Mouse (Mus musculus) gastrocnemius, adult 2 months (tissue): ENCODE results near the gene Txn2. TPM values are rescaled to one million over a fixed set of nuclear protein-coding genes. Genes with fewer than 3 reads are reported as not detected.
"Not testable (repeated sequence)": the region's sequence is repeated elsewhere in the genome, so short reads cannot be mapped to it uniquely, and the experiment has no call there.

ENCODE experiments used
- DNase-seq: peaks from one replicate; pipeline ENCODE4 v3.0.0; 2022
- H3K27ac ChIP-seq: fragments of 200-600 bp; 2 replicates; pipeline ENCODE4 v1.8.1; 2022; ENCODE audit warnings: mild to moderate bottlenecking
- H3K4me3 ChIP-seq: fragments of 200-600 bp; 2 replicates; pipeline ENCODE4 v1.8.1; 2022; ENCODE audit warnings: mild to moderate bottlenecking, moderate library complexity
- CTCF ChIP-seq: fragments of 200-600 bp; IDR thresholded peaks from 2 replicates; pipeline ENCODE4 v1.8.1; 2022; ENCODE audit warnings: antibody characterized with exemption, mild to moderate bottlenecking, moderate library complexity
- intact Hi-C: fragments of 180-260 bp; cut with DNase I; formaldehyde crosslinking; loops from one replicate; pipeline ENCODE4 v1.15.1; 2025
- total RNA-seq, 2 experiments: library from RNA; stranded (reverse); gene quantifications; 2 replicates each; pipeline ENCODE4 v1.2.3; 2021

Gene Txn2
- total RNA-seq, 2 experiments from 2014 or later, result 189 to 247 TPM

DNA sequence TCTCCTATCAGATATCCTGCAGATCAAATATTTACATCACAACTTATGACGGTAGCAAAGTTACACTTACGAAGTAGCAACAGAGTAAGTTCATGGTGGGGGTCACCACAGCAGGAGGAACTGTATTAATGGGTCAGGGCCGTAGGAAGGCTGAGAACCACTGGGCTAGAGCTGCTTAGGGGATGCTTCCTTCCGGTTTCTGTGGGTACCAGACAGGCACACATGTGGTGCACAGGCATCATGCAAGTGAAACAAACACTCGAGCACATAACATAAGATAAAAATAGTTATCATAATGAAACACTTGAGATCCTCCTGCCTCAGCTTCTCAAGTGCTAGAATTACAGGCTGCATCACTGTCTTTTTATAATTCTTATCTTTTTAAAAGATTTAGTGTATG, 48.1 kb downstream of the Txn2 start:
- no peak for TF ChIP-seq CTCF
- DNase-seq, result no peak
- H3K4me3 ChIP-seq, result no peak overlapping the region
- no peak overlapping the region for H3K27ac ChIP-seq
- intact Hi-C loops, result no loop called here

DNA sequence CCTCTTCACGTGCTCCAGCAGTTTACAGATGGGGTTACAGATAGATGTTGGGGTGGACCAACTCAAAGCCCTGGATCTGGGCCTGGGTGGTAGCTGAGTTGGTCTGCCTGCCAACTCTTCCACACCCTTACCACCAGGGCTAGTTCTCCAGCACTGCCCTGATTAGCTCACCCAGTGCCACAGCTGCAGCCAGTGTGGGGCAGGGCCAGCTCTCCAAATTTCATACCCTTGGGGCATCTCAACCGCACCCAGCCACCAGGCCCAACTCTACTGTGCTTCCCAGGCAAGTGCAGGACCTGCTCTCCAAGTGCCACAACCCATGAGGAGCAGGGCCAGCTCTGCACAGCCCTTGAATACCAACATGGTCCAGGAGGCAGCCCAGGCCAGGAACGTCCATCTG, 49.0 kb downstream of the Txn2 start:
- intact Hi-C loops, result no loop called here
- Histone ChIP-seq H3K27ac (no peak overlapping the region), H3K4me3 (no peak overlapping the region)
- DNase-seq, result no peak
- no peak for TF ChIP-seq CTCF

DNA sequence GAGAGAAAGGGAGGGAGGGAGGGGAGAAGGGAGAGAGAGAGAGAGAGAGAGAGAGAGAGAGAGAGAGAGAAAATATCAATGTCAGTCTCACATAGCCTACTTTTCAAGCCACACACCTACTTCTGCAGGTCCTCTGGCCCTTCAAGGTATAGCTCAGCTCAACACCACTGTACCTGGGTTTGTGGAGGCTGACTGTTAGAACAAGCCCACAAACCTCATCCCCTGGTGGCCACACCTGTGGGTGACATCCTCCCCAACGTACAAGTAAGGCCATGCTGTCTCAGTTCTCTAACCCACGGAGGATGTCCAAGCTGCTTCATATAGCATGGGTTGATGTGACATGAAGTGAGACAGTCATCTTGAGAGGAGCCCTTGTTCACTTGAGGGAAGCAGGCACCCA, 51.6 kb downstream of the Txn2 start:
- H3K4me3 ChIP-seq, result no peak overlapping the region
- intact Hi-C loops, result no loop called here
- H3K27ac ChIP-seq, result no peak overlapping the region
- no peak for DNase-seq
- no peak for TF ChIP-seq CTCF

DNA sequence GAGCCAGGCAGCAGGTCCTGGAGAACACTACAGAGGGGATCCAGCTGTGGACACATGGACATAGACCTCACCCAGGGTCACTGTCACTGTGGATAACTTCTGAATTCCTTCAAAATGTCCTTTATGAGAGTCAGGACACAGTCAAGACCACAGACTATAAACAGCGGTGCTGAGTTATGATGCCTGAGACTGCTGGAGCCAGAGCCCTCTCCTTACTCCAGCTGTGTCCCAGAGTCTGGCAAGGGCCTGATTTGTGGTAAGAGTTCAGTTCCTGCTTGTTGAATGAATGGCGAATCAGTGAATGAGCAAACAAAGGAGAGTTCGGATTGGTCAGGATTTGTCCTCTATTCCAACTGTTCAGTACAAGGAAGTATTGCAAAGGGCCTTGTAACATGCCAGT, 52.1 kb downstream of the Txn2 start:
- intact Hi-C loops, result no loop called here
- DNase-seq, result no peak
- TF ChIP-seq CTCF, result no peak
- H3K4me3 ChIP-seq, result no peak overlapping the region
- no peak overlapping the region for H3K27ac ChIP-seq

DNA sequence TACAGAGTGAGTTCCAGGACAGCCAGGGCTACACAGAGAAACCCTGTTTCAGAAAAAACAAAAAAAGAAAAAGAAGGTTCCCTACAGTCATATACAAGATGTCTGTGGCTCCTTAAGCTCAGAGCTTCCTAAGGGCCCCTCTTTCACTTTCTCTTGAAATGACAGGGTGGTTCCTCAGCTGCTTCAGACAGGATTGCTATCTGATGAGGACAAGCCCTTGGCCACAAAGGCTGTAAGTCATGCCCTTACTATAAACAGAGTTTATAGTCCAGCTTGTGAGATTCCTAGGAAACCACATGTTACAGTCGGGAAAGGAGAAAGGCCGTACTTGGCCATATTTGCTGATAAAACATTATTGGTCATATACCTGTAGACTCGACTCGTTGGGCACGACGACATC, 52.9 kb downstream of the Txn2 start:
- DNase-seq, result no peak
- no peak overlapping the region for H3K4me3 ChIP-seq
- intact Hi-C loops, result no loop called here
- H3K27ac ChIP-seq, result no peak overlapping the region
- TF ChIP-seq CTCF, result no peak

DNA sequence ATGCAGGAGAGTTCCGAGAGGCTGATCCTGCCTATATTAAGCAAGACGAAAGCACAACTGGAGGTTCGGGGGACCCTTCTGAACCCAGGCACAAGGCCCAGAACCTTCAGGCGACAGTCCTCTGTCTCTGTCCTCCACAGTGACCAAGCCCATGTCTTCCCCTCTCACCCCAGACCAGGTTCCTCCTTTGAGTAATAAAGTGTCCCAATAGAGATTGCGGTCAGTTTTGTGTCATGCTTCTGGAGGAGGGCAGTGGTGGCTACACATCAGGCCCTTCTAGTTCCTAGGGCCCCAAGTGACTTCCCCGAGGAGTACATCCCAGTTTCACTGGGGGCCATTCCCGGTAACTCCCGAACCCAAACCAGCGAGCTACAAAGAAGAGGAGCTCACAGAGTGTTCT, 54.0 kb downstream of the Txn2 start:
- TF ChIP-seq CTCF, result no peak
- Histone ChIP-seq H3K27ac (no peak overlapping the region), H3K4me3 (no peak overlapping the region)
- intact Hi-C loops, result no loop called here
- DNase-seq, result no peak

DNA sequence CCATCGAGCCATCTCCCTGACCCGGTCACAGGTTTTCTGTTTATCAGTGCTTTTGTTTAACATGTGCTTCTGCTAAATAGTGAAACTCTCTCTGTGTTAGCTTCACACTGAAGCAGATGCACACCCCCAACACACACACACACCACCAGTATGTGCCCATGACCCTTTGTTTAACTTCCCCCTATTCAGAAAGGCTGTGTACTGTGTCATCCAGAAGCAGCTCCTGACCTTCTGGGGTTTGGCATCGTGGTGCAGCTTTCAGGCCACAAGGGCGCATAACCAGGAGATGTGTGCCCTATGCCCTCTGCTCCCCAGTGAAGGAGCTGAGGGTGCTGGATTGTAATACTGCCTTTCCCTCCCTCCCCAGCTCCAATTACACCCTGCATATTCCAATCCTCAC, 54.5 kb downstream of the Txn2 start:
- H3K4me3 ChIP-seq, result no peak overlapping the region
- TF ChIP-seq CTCF, result no peak
- H3K27ac ChIP-seq, result no peak overlapping the region
- intact Hi-C loops, result no loop called here
- DNase-seq, result no peak

DNA sequence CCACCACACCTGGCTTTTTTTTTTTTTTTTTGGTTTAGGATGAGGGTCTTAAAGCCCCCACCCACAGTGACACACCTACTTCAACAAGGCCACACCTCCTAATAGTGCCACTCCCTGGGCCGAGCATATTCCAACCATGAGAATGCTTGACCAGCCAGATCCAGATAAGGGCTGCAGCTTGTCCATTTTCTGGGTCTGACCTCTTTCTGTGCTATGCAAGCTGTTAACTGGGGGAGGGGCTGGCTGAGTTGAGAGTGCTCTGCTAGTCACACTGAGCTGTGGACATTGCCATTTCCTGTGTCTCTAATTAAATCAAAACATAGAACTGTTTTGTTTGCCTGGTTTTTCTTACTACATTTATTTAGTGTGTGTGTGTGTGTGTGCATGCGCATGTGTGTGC, 55.2 kb downstream of the Txn2 start:
- intact Hi-C loops, result no loop called here
- no peak for TF ChIP-seq CTCF
- DNase-seq, result no peak
- no peak overlapping the region for H3K4me3 ChIP-seq
- H3K27ac ChIP-seq, result no peak overlapping the region

DNA sequence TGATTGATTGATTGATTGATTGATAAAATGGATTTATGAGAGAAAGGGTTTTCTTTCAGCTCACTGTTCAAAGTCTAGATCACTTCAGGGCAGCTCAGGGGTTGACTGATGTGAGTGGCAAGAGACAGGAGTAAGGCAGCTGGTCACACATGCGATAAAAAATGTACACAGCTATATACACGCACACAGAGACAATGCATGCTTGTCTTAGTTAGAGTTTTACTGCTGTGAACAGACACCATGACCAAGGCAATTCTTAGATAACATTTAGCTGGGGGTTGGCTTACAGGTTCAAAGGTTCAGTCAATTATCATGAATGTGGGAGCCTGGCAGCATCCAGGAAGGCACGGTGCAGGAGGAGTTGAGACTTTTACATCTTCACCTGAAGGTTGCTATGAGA, 55.8 kb downstream of the Txn2 start:
- DNase-seq, result no peak
- H3K4me3 ChIP-seq, result no peak overlapping the region
- no peak overlapping the region for H3K27ac ChIP-seq
- no peak for TF ChIP-seq CTCF
- intact Hi-C loops, result no loop called here

DNA sequence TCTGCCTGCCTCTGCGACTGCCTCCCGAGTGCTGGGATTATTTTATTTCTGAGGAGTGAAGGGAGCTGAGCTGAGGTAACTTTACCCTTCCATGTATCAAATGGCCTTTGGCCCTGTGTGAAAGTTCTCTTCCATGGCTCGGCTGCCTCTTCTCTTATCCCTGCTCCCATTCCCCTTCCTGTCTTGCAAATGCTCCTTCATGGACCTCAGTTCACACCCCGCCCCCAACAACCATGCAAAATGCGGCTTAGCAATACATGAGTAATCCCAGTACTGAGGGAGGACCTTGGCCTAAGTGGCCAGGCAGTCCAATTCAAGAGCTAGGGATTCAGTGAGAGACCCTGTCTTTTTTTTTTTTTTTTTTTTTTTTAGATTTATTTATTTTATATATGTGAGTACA, 60.5 kb downstream of the Txn2 start:
- DNase-seq, result no peak
- Histone ChIP-seq H3K27ac (no peak overlapping the region), H3K4me3 (no peak overlapping the region)
- intact Hi-C loops, result no loop called here
- TF ChIP-seq CTCF, result no peak

DNA sequence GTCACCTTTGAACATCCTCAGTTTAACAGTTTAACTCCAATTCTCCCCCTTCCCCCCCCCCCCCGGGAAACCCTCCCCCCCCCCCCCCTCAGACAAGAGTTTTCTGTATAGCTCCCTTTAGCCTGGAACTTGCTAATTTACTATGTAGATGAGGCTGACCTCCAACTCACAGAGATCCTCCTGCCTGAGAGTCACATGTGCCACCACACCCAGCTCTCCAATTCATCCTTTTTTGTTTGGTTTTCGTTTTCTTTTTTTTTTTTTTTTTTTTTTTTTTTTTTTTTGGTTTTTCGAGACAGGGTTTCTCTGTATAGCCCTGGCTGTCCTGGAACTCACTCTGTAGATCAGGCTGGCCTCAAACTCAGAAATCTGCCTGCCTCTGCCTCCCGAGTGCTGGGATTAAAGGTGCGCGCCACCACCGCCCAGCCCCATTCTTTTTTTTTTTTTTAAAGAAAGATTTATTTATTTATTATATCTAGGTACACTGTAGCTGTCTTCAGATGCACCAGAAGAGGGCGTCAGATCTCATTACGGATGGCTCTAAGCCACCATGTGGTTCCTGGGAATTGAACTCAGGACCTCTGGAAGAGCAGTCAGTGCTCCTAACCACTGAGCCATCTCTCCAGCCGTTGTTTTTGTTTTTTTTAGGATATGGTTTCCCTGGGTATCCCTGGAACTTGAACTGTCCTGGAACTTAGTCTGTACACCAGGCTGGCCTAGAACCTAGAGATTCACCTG, 61.4 kb downstream of the Txn2 start:
- intact Hi-C loops, result not testable (repeated sequence)
- H3K27ac ChIP-seq, result peak overlapping the region; percentile 64; the same call in 1 of the 2 replicates

DNA sequence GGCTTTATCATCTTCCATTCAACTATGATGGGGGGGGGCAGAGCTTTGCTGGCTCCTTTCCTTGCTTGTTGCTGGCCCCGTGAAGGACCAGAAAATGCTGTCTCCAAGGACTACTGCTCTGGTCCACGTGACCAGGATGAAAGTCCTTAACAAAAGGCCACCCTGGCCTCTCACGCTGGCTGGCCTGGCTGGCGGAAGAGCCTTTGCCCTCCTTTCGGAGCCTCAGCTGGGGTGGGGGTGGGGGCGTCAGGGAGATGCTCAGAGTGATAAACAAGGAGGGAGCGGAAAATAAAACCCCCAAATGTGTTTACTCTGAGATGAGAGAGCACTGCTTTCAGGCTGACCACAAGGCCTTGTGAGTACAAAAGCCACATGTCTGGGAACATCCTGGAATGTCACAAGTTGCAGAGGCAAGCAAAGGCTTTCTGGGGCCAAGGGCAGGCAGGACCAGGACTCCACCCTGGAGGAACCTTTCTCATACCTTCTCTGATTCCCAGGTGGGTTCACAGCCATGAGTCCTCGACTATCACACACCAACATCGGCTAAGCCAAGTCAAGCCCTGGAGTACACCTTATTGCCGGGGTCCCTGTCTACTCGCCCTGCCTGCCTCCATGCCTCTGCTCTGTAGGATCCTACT, 62.1 kb downstream of the Txn2 start:
- Histone ChIP-seq H3K4me3 (no peak overlapping the region), H3K27ac (peak overlapping the region; percentile 64)
- DNase-seq, result peak; percentile 32
- no peak for TF ChIP-seq CTCF
- intact Hi-C loops, result no loop called here

More for the DNA sequence above, 61.4 kb downstream of the Txn2 start:
- not testable (repeated sequence) for H3K4me3 ChIP-seq, DNase-seq

Other genes with a start within 250 kb of the Txn2 start
- not detected for gene Apol7e, start 230.1 kb downstream of the Txn2 start, total RNA-seq
- not detected for gene Apol9b, start 200.0 kb downstream of the Txn2 start, total RNA-seq
- under 1 TPM; 0.08 to 0.31 TPM for gene Apol8, start 172.0 kb downstream of the Txn2 start, total RNA-seq
- gene Myh9, start 86.8 kb downstream of the Txn2 start, total RNA-seq, result 10 to 100 TPM; 37.4 to 57.4 TPM
- under 1 TPM; 0.43 to 0.84 TPM for gene Foxred2, start 27.7 kb upstream of the Txn2 start, total RNA-seq
- 10 to 100 TPM; 57.7 to 63.5 TPM for gene Eif3d, start 41.8 kb upstream of the Txn2 start, total RNA-seq
- gene Cacng2, start 191.0 kb upstream of the Txn2 start, total RNA-seq, result not detected
- gene Ift27, start 245.1 kb upstream of the Txn2 start, total RNA-seq, result 10 to 100 TPM; 11.7 to 16.0 TPM